In genomic region chr1:56900706-56901287, GRCm38 (mm10) we compare ENCODE assay signal across 19 mouse cellular contexts.
"Had no signal": no experiment of that assay in that cellular context is flagged by ENCODE, and none has a peak within 500 bp of the region (broad histone marks: within the 10 kb centered on the region; RNA-seq: fewer than 3 reads in every experiment).

No protein-coding gene starts in this region.

- DNase-seq: kidney, postnatal 25 days; liver, postnatal 0 days; lung, embryonic 14.5 days; spleen, adult 18-20 months; thymus, adult 18-20 months; thymus, postnatal 36 days had no signal

- H3K9ac ChIP-seq: limb, embryonic 12.5 days; limb, embryonic 15.5 days; liver, embryonic 14.5 days; liver, postnatal 0 days; lung, embryonic 14.5 days; midbrain, embryonic 12.5 days; midbrain, embryonic 15.5 days; neural tube, embryonic 12.5 days; neural tube, embryonic 15.5 days; stomach, embryonic 15.5 days had no signal

- H3K27ac ChIP-seq: kidney, postnatal 0 days; layer of hippocampus, adult 2 months; limb, embryonic 12.5 days; limb, embryonic 15.5 days; liver, embryonic 14.5 days; macrophage; midbrain, embryonic 12.5 days; midbrain, embryonic 15.5 days; neural tube, embryonic 12.5 days; neural tube, embryonic 15.5 days; stomach, embryonic 15.5 days had no signal

- ATAC-seq: liver, postnatal 0 days; lung, postnatal 0 days; midbrain, embryonic 15.5 days had no signal

- H3K36me3 ChIP-seq: limb, embryonic 12.5 days; limb, embryonic 15.5 days; midbrain, embryonic 12.5 days; midbrain, embryonic 15.5 days; neural tube, embryonic 12.5 days; neural tube, embryonic 15.5 days; stomach, embryonic 15.5 days had no signal

- H3K4me1 ChIP-seq: limb, embryonic 15.5 days; midbrain, embryonic 15.5 days; neural tube, embryonic 12.5 days; stomach, embryonic 15.5 days had no signal

- H3K4me3 ChIP-seq: layer of hippocampus, adult 2 months; limb, embryonic 12.5 days; limb, embryonic 15.5 days; midbrain, embryonic 12.5 days; midbrain, embryonic 15.5 days; neural tube, embryonic 12.5 days; neural tube, embryonic 15.5 days; stomach, embryonic 15.5 days had no signal

- H3K9me3 ChIP-seq: limb, embryonic 12.5 days; limb, embryonic 15.5 days; midbrain, embryonic 12.5 days; midbrain, embryonic 15.5 days; neural tube, embryonic 12.5 days; neural tube, embryonic 15.5 days; stomach, embryonic 15.5 days had no signal

- H3K27me3 ChIP-seq: limb, embryonic 12.5 days; limb, embryonic 15.5 days; midbrain, embryonic 15.5 days; neural tube, embryonic 12.5 days; neural tube, embryonic 15.5 days; stomach, embryonic 15.5 days had no signal

- H3K4me2 ChIP-seq: limb, embryonic 12.5 days; limb, embryonic 15.5 days; liver, embryonic 11.5 days; lung, embryonic 14.5 days; midbrain, embryonic 12.5 days; midbrain, embryonic 15.5 days; neural tube, embryonic 12.5 days; neural tube, embryonic 15.5 days; stomach, embryonic 15.5 days had no signal
